Mouse (Mus musculus) liver, adult 2 months (tissue): Measurements from ENCODE around the gene Emid1. TPM values are rescaled to one million over a fixed set of nuclear protein-coding genes. Genes with fewer than 3 reads are reported as not detected.
A peak's percentile ranks its signal among the peaks of the same experiment; 100 is the strongest.

Experiments used
- DNase-seq: peaks from one replicate; pipeline ENCODE4 v3.0.0-alpha.2; 2011; ENCODE audit warnings: low read depth, low spot score; ENCODE audit errors: extremely low read depth
- H3K27ac ChIP-seq: fragments of 200-500 bp; replicated peaks from 2 replicates; pipeline ENCODE4 v1.5.1; 2012; ENCODE audit warnings: low read depth, mild to moderate bottlenecking, control low read depth, inconsistent platforms, low read length; ENCODE audit not compliant: insufficient read depth
- H3K27me3 ChIP-seq: fragments of 200-500 bp; 2 replicates; pipeline ENCODE4 v1.6.1; 2012; ENCODE audit warnings: mild to moderate bottlenecking, moderate library complexity, low read length, inconsistent platforms; ENCODE audit not compliant: control insufficient read depth, insufficient read depth
- H3K36me3 ChIP-seq: fragments of 200-500 bp; 2 replicates; pipeline ENCODE4 v1.6.1; 2012; ENCODE audit warnings: low read length, inconsistent platforms; ENCODE audit not compliant: control insufficient read depth, insufficient read depth
- H3K4me1 ChIP-seq: fragments of 200-500 bp; 2 replicates; pipeline ENCODE4 v1.6.1; 2011; ENCODE audit warnings: low read length; ENCODE audit not compliant: control insufficient read depth, insufficient read depth
- H3K4me3 ChIP-seq: fragments of 200-500 bp; 2 replicates; pipeline ENCODE4 v1.5.1; 2011; ENCODE audit warnings: low read depth, mild to moderate bottlenecking, control low read depth, low read length, moderate library complexity; ENCODE audit not compliant: insufficient read depth
- H3K79me2 ChIP-seq: fragments of 200-500 bp; 2 replicates; pipeline ENCODE4 v1.6.1; 2012; ENCODE audit warnings: inconsistent platforms, mild to moderate bottlenecking, low read length, moderate library complexity; ENCODE audit not compliant: control insufficient read depth, insufficient read depth
- H3K9ac ChIP-seq: fragments of 200-500 bp; 2 replicates; pipeline ENCODE4 v1.6.1; 2012; ENCODE audit warnings: low read depth, mild to moderate bottlenecking, control low read depth, inconsistent platforms, low read length
- CTCF ChIP-seq: fragments of 200-500 bp; IDR thresholded peaks from 2 replicates; pipeline ENCODE4 v1.5.1; 2011; ENCODE audit warnings: low read depth, low read length, control low read depth
- POLR2A ChIP-seq: fragments of 200-500 bp; IDR thresholded peaks from 2 replicates; pipeline ENCODE4 v1.6.1; 2011; ENCODE audit warnings: low read length, control low read depth; ENCODE audit not compliant: insufficient read depth; ENCODE audit errors: extremely low read depth
- WGBS: fragments of 180-500 bp; shearing (Covaris S2); methylation state at CpG from one replicate; pipeline ENCODE4 v1.1.7; 2018; 5-methylcytosine and 5-hydroxymethylcytosine counted together
- polyA plus RNA-seq: library from polyadenylated mRNA; depleted of rRNA; stranded (reverse); fragments of >200 nt; gene quantifications from 2 replicates; pipeline ENCODE4 v1.2.3, GENCODE M21; 2012
- total RNA-seq: library from RNA; depleted of rRNA; stranded (reverse); fragments of >200 nt; gene quantifications from 2 replicates; pipeline ENCODE4 v1.2.3, GENCODE M21; 2014

Emid1 gene
- total and polyA plus RNA-seq, 2 experiments, result 0.28 to 0.65 TPM

DNA sequence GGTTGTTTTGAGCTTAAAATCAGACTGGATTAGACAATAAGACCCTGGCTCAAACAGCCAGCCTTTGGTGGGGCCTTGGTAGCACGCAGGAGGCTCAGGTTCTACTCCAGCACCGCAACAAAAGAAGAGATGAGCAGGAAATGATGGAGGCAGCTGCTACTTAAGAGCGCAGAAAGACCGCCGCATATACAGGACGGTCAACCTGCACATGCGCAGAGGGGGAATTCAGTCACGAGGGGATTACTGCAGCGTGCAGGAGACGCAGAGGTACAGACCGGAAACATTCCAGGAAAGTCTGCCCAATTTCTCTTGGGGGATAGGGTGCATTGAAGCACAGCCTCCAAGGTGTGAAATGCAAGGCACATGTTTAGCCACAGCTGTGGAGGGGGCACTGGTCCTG, 6.0 kb upstream of the Emid1 start:
- Histone ChIP-seq H3K36me3 (no peaks in the 10 kb centered on the region), H3K27me3 (no peaks in the 10 kb centered on the region), H3K9ac (no peak overlapping the region), H3K4me3 (no peak overlapping the region), H3K79me2 (no peaks in the 10 kb centered on the region), H3K27ac (no peak overlapping the region), H3K4me1 (no peaks in the 10 kb centered on the region; the same call in 1 of the 2 replicates)
- no peak for DNase-seq
- 95% methylated on average over 11 of the region's 11 CpGs for WGBS
- TF ChIP-seq POLR2A (no peak), CTCF (no peak)

GRCm38 (mm10) chr11:5154961-5155805, 3.1 kb upstream of the Emid1 start:
- no peaks in the 10 kb centered on the region; the same call in 1 of the 2 replicates for H3K27me3 ChIP-seq
- H3K9ac ChIP-seq, result peak overlapping the region; percentile 3; the same call in 1 of the 2 replicates
- H3K36me3 ChIP-seq, result no peaks in the 10 kb centered on the region
- no peak overlapping the region for H3K4me3 ChIP-seq
- H3K4me1 ChIP-seq, result no peaks in the 10 kb centered on the region; the same call in 1 of the 2 replicates
- H3K79me2 ChIP-seq, result no peaks in the 10 kb centered on the region
- no peak for TF ChIP-seq POLR2A
- WGBS, result 72% methylated on average over 10 of the region's 10 CpGs
- H3K27ac ChIP-seq, result peak overlapping the region; percentile 55
- no peak for DNase-seq

- no peak overlapping the region for H3K4me3 ChIP-seq
- H3K36me3 ChIP-seq, result no peaks in the 10 kb centered on the region
- TF ChIP-seq POLR2A, result no peak
- no peak for TF ChIP-seq CTCF
- H3K27ac ChIP-seq, result no peak overlapping the region
- H3K79me2 ChIP-seq, result no peaks in the 10 kb centered on the region
- no peaks in the 10 kb centered on the region; the same call in 1 of the 2 replicates for H3K4me1 ChIP-seq
- H3K27me3 ChIP-seq, result no peaks in the 10 kb centered on the region; the same call in 1 of the 2 replicates
- no peak overlapping the region for H3K9ac ChIP-seq
- WGBS, result 77% methylated on average over 4 of the region's 4 CpGs
- DNase-seq, result no peak
Measured at GRCm38 (mm10) chr11:5151247-5151630, 818 bp downstream of the Emid1 start.

DNA sequence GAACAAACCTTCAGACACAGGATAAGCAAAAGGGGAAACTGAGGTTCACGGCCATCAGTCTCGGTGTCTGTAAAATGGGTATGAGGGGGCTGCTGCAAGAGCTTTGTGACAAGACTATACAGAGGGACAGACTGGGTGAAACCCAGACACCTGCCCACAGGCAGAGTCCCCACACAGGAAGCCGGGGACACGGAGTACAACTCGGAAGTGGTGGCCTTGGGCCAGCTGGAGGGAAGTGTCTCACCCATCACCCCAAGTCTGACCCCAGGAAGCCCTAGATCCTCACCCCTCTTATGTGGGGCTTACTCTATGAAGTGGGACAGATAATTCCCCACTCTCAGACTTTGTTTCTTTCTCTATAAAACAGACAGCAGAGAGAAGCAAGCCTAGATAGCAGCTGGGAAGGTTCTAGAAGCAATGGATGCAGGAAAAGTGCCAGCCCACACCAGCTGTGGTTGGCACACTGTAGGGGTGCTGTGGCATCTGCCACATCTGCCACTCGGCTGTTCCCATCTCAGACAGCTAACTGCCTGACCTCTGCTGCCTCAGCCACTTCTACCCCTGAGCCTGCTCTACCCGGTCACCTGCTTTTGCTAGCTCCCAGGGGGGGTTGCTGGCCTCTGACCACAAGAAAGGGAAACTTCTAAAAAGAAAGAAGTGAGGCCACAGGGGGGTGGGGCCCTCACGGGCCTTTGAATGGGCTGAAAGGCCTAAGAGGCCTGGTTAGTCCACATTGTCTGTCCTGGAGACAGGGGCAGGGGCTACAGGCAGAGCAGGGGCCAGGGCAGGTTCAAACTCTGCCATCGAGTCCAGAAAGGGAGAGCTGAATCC, 1.4 kb downstream of the Emid1 start:
- H3K4me1 ChIP-seq, result no peaks in the 10 kb centered on the region; the same call in 1 of the 2 replicates
- no peak for TF ChIP-seq POLR2A
- no peaks in the 10 kb centered on the region; the same call in 1 of the 2 replicates for H3K27me3 ChIP-seq
- H3K9ac ChIP-seq, result no peak overlapping the region
- H3K27ac ChIP-seq, result no peak overlapping the region
- no peaks in the 10 kb centered on the region for H3K36me3 ChIP-seq
- H3K4me3 ChIP-seq, result no peak overlapping the region
- no peaks in the 10 kb centered on the region for H3K79me2 ChIP-seq
- DNase-seq, result no peak
- WGBS, result 83% methylated on average over 9 of the region's 9 CpGs

DNA sequence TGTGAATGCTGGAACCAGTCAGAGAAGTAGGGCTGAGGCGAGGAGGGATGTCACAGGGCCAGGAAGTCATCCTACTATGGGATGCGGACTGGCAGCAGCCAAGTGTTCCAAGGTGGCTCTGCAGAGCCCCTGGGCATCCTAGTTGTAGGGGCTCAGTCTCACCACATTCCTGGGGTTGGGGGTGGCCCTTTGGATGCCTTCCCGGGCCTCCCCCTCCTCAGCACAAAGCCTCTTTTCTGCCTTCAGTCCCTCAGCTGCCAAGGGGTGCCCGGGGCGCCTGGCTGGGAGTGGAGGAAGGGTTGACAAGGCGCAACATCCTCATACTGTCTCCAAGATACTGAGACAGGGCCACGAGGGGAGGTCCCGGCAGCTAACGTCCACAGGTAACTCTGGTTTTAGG, 2.1 kb downstream of the Emid1 start:
- H3K27ac ChIP-seq, result no peak overlapping the region
- WGBS, result 90% methylated on average over 9 of the region's 9 CpGs
- H3K4me1 ChIP-seq, result no peaks in the 10 kb centered on the region; the same call in 1 of the 2 replicates

More for the DNA sequence above, 2.1 kb downstream of the Emid1 start:
- H3K9ac ChIP-seq, result no peak overlapping the region
- H3K79me2 ChIP-seq, result no peaks in the 10 kb centered on the region
- DNase-seq, result no peak
- H3K36me3 ChIP-seq, result no peaks in the 10 kb centered on the region
- H3K27me3 ChIP-seq, result no peaks in the 10 kb centered on the region; the same call in 1 of the 2 replicates
- no peak for TF ChIP-seq POLR2A
- TF ChIP-seq CTCF, result no peak
- H3K4me3 ChIP-seq, result no peak overlapping the region
